Mouse (Mus musculus): ENCODE data around the gene Il11ra1.
"Not testable (repeated sequence)": the region's sequence is repeated elsewhere in the genome, so short reads cannot be mapped to it uniquely, and the experiment has no call there.

The Il11ra1 gene

GRCm38 (mm10) chr4:41699783-41700182, at the start of gene Il11ra1:
Gene Il11ra1 (plus strand): TSS chr4:41699989.
- DNase-seq (ENCODE audit: low spot score): not testable (repeated sequence)

DNA sequence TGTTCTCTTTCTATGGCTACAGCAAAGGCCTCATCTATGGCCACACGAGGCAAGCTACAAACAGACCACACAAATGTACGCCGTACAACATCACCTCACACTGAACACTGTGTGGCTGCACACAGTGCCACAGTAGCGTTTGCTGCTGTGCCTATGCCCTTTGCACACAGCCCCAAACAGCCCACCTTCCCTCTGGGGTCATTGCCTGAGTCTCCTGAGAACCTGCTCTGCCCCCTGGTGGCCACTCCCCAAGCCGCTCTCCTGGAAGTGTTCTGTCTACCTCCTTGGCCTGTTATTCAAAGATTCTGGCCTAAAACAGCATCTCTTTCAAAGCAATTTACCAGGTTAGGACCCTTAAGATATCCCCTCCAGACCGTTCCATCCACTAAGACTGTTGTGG, 46.5 kb upstream of the Il11ra1 start:
- DNase-seq (ENCODE audit: low spot score): peak; percentile 83

GRCm38 (mm10) chr4:41653730-41654129, 46.1 kb upstream of the Il11ra1 start:
- DNase-seq (ENCODE audit: low spot score): no peak

DNA sequence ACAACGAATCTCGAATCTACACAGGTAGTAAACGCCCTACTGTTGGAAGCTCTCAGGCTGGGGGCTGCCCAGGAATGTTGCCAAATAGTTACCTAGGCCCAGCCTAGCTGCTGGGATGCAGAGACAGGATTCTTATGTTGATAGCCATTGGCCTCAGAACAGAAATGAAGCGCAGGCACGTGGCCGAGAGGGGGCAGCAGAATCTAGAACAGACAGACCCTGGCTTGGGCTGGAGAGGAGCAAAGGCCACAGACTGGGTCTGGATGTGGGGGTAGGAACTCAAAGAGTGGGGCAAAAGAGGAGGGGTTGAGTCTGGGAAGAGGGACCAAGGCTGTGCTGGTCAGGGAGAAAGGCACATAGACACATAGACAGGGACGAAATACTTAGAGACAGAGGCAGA, 45.6 kb upstream of the Il11ra1 start:
- DNase-seq (ENCODE audit: low spot score): peak; percentile 65

DNA sequence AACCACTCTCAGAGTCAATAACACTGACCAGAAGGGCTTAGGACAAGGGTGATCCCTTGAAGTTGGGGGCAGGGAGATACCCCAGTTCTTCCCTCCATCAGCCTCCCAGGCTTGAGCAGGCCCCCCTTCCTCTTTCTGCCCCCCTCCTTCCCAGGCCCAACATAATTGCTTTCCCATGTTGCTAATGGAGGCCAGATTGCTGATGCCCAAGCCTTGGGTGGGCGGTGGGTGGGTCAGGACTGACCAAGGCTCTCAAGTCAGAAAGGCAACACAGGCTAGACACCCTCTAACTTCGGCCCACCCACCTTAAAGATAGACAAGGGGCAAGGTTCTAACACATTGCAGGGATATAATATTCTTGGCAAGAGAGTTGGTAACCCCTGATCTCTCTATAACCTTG, 44.3 kb upstream of the Il11ra1 start:
- DNase-seq (ENCODE audit: low spot score): no peak

DNA sequence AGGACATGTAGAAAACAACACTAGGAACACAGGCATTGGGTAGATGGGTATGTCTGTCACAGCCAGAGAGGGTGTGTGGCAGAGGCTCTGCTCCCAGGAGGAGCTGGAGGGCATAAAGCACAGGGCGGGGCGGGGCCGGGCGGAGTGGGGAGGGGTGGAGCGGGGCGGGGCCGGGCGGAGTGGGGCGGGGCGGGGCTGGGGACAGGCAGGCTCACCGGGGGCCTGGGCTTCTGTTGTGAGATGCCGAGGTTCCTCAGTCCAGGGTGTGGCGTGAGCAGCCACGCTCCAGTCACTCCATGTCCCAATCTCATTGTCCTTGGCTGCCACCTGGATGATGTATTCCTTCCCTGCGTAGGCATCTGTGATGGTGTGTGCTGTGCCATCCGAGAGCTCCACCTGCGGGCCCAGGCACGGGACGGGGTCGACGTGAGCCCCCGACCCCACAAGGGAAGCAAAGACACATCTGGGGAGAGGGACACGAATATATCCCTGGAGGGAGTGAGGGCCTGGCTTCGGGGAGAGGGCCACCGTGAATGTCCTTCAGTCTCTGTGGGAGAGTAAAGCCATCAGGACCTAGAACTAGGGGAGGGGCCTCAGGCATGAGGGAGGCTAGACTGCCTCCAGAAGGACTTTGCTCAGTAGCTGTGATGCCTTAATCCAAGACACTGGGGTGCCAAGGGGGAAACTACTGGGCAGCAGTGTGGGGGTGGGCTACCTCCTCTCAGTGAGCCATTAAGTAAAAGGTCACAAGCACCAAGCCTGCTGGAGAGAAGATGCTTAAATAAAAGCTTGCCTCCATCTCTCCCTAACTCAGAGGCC, 41.0 kb upstream of the Il11ra1 start:
- DNase-seq (ENCODE audit: low spot score): no peak

- DNase-seq (ENCODE audit: low spot score): no peak
Measured at GRCm38 (mm10) chr4:41659556-41659955, 40.2 kb upstream of the Il11ra1 start.

GRCm38 (mm10) chr4:41660851-41661430, 38.8 kb upstream of the Il11ra1 start:
- no peak for DNase-seq (ENCODE audit: low spot score)

DNA sequence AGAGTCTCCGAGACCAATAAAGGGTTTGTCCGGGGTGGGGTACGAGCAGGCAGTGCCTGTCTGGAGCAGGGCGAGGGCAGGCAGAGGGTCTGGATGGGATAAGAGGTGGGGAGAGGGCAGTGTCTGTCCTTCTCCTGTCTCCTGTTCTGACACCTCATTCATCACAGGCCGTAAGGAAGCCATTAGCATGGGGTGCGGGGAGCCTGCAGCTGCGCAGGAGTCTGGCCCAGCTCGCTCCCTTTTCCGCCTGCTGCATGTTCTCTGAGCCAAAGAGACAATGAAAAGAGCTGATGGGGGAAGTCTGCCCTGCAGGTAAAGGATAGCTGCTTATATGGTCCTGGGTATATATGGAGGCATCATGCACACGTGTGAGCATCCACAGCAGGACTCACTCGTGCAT, 37.1 kb upstream of the Il11ra1 start:
- DNase-seq (ENCODE audit: low spot score): no peak

- DNase-seq (ENCODE audit: low spot score): no peak
Measured at GRCm38 (mm10) chr4:41663614-41664013, 36.2 kb upstream of the Il11ra1 start.

GRCm38 (mm10) chr4:41664533-41664932, 35.3 kb upstream of the Il11ra1 start:
- no peak for DNase-seq (ENCODE audit: low spot score)

DNA sequence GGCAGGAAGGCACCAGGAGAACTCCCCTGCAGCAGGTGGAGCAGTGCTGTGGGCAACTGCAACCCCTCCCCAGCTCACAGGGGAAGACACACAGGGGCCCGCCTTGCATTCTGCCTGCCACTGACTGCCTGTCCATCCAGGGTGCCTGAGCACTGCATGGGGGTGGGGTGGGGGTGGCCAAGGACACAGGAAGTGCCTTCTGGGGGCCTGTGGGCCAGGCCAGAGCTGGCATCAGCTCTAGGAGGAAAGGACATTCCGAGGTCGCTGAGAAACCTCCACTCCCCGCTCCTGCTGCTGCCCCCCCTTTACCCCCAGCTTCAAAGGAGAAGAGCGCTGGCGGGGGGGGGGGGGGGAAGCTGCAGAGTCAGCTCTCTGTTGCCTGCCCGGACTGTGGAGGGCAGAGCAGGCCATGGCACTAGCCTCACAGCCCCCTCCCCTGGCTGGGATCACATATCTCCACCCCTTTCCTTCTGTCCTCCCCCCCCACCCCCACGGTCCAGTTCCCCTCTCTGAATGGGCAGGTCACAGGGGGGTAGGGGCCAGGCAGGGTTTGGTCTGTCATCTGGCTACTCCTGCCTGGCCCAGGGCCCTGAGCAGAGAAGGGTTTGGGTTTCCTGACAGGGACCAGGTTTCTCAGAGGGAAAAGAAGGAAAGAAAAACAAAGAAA, 34.6 kb upstream of the Il11ra1 start:
- DNase-seq (ENCODE audit: low spot score): no peak

- DNase-seq (ENCODE audit: low spot score): no peak
Measured at GRCm38 (mm10) chr4:41666646-41667045, 33.1 kb upstream of the Il11ra1 start.

DNA sequence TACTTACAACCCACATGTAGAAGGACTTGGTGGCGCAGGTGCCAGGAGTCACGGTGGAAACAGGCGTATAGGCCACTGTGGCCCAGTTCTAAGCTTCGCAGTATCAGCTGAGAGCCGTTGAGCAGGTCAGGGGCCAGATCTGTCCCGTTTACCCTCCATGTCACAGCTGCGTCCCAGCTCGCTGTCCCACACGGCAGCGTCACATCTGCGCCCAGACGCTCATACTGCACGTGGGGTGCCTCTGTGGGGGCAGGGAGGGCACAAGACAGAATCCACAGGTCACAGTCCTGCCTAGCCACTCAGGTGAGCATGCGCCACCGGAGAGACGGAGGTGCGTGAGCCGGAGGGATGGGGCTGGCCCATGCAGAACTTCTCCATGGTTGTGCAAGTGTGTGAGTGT, 29.0 kb upstream of the Il11ra1 start:
- no peak for DNase-seq (ENCODE audit: low spot score)

DNA sequence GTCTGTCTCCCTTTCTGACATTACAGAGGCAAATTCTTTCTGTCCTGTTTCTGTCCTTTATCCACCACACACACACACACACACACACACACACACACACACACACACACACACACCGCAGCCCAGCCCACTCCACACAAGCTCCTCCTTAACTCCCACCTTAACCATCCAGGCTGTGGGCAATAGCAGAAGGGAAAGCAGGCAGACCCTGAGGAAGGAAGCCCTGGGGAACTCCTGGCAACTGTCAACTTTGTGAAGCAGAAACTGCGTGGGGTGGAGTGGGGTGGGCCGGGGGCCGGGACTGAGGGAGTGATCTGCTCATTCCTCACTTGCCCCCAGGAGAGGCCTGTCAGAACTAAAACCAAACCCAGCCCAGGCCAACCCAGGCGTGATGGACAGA, 28.3 kb upstream of the Il11ra1 start:
- DNase-seq (ENCODE audit: low spot score): no peak

- no peak for DNase-seq (ENCODE audit: low spot score)
Measured at GRCm38 (mm10) chr4:41671963-41672480, 27.8 kb upstream of the Il11ra1 start.

DNA sequence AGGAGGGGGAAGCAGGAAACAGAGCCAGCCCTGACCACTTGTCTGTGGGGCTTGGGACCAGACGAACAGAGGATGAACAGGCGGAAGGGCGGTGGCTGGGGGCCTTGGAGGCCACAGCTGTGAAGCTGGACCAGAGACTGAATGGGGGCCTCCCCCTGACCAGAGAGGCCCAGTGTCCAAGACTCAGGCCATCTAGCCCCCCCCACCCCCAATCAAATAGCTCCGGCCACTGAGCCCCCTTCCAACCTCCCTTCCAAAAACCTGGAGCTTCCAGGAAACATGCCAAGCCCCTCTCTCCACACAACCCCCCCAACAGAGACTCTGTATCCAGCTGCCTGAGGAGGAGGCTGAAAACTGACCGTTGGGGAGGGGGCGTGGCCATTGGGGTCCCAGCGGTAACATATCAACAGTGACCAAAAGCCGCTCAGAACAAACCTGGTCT, 27.2 kb upstream of the Il11ra1 start:
- no peak for DNase-seq (ENCODE audit: low spot score)

DNA sequence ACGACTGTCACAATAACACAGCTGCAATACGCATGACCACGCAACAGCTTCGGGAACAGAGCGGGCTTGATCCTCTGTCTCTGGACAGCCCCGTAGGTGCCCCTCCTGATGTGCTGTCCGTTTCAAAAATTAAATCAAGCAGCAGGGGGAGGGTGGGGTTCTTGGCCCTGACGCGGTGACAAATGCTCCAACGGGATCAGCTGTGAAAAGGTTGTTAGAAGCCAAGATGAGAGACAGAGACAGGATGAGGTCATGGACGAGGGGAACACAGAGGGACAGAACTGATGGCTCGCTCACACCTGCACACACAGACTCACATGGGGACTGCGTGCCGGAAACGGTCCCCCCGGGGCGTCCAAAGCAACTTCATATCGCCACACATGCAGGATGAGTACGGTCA, 26.6 kb upstream of the Il11ra1 start:
- DNase-seq (ENCODE audit: low spot score): no peak

DNA sequence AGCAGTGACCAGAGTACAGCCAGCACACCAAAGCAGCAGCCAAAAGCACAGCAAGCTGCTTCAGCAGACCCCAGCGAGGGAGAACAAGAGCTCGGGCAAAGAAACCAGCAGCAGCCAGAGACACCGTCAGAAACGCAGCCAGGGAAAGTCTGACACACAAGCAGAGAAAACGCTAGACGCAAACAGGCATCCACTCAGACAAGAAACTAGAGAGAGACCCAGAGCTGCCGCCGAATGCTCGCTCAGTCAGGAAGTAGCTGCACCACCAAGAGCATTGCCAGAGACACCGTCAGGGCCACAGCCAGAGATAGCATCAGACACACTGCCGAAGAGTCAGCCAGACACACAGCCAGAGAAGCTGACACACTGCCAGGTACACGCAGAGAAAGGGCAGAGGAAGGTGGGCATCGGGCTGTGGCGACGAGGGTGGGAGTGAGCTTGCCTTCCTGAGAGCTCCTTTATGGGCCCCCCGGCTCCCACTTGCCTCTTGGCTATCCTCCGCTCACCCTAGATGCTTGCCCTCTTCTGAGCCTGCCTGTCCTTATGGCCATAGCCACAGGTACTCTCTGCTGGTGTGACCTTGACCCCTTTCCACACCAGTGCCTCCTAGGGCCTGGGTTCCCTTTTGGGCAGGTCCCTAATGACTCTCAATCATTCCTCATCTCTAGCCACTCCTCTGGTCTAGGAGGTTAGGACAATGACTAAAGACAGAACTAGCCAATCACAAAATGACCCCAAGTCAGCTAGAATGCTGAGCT, 23.4 kb upstream of the Il11ra1 start:
- DNase-seq (ENCODE audit: low spot score): no peak

GRCm38 (mm10) chr4:41677006-41677629, 22.7 kb upstream of the Il11ra1 start:
- DNase-seq (ENCODE audit: low spot score): no peak

DNA sequence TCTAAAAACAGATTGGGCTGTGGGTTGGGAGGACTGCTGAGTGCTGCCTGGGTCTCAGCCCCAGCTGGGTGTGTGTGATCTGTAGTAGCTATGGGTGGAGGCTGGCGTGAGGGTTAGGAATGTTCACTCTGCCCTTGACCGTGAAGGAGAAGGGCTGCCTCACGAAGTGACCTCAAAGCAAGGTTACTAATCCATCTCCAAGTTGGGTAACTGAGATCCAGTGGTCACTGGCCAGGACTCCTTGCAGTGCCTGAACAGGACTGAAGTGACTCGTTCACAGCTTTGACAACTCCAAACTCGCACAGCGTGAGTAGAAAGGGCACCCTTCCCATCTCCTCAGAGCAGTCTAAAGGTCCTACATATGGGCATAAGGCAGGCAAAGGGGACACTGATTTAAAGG, 20.9 kb upstream of the Il11ra1 start:
- DNase-seq (ENCODE audit: low spot score): no peak

DNA sequence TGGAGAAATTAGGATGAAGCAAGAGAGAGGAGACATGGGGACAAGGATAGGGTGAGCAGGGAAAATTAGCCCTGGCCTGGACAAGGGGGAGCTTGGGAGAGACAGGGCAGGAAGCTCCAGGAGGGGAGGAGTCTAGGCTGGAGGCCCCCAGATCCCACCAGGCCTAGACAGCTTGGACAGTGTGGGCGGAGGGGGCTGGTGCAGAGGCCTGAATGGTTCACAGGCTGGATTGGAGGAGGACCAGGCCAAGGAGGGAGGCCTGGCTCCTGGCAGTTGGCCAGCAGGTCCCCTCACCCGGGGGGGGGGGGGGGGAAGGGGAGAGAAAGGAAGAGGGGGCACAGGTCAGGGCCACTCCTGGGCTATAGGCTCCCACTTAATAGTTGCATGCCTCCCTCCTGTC, 20.5 kb upstream of the Il11ra1 start:
- DNase-seq (ENCODE audit: low spot score): no peak
